Mouse (Mus musculus): ENCODE results near the gene Akt1s1.

The Akt1s1 gene

DNA sequence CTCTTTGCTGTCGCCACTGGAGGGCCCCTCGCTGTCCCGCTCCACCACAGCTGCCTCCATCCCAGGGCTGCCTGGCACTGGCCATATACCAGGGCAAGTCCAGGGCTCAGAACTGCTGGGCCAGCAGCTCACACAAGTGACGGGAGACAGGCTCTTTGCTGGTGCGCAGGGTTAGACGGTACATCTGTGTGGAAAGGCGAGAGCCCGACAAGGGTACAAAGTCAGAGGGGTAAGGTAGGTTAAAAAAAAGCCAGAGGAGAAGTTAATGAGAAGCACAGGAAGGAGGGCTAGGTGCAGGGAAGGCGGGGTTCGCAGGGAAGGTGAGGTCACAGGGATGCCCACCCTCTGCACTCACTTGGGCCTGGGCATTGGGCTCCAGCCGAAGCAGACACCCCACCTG is 51.8 kb downstream of the Akt1s1 start:
- in situ Hi-C loops (cut with MboI): no loop called here

DNA sequence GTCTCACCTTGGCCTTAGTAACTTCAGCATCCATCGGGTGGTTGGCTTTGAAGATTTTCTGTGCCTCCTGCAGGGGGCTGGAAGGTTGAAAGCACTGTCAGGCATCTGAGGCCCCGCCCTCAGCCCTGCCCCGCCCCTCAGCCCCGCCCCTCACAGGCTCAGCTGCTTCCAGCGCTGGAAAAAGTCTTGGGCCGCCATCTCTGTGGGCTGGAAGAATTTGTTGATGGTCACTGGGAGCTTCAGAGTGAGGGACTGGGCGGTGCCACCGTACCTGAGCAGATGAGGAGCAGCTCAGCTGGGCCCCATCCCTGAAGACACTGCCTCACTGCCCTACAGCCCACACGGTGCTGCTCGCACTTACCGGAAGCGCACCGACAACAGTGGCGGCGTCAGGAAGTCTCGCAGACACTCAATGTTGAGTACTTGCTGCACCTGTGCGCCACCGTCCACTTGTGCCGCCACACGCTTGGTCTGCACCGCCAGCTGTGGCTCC is 52.5 kb downstream of the Akt1s1 start:
- in situ Hi-C loops (cut with MboI): no loop called here

Measured in mature B cell (primary cell).